Mouse (Mus musculus) C2C12 (cell line): Measurements from ENCODE around the gene Actr1a. TPM values are rescaled to one million over a fixed set of nuclear protein-coding genes. Genes with fewer than 3 reads are reported as not detected.

ENCODE experiments used
- H3K27me3 ChIP-seq: one replicate; pipeline ENCODE4 v1.6.1; 2011; ENCODE audit not compliant: control insufficient read depth, insufficient read depth, insufficient read length
- H3K36me3 ChIP-seq: one replicate; pipeline ENCODE4 v1.6.1; 2011; ENCODE audit not compliant: control insufficient read depth, insufficient read depth
- H3K4me3 ChIP-seq: one replicate; pipeline ENCODE4 v1.5.1; 2011; ENCODE audit warnings: mild to moderate bottlenecking, control low read depth; ENCODE audit not compliant: poor library complexity, insufficient read depth, severe bottlenecking
- H3K79me2 ChIP-seq: one replicate; pipeline ENCODE4 v1.6.1; 2011; ENCODE audit not compliant: control insufficient read depth, insufficient read depth
- H3K79me3 ChIP-seq: one replicate; pipeline ENCODE4 v1.6.1; 2011; ENCODE audit warnings: low read depth, control low read depth
- H3ac ChIP-seq: one replicate; pipeline ENCODE3; 2011; ENCODE audit warnings: low read depth; ENCODE audit not compliant: control insufficient read depth, insufficient read length
- CEBPB ChIP-seq: IDR thresholded peaks from one replicate; pipeline ENCODE4 v1.6.1; 2011; ENCODE audit warnings: low read depth, mild to moderate bottlenecking, control low read depth, moderate library complexity
- CTCF ChIP-seq: IDR thresholded peaks from one replicate; pipeline ENCODE4 v1.5.1; 2011; ENCODE audit not compliant: control insufficient read depth, insufficient read depth, insufficient read length
- FOSL1 ChIP-seq: IDR thresholded peaks from one replicate; pipeline ENCODE4 v1.8.0; 2011; ENCODE audit warnings: mild to moderate bottlenecking, low read length; ENCODE audit not compliant: poor library complexity, insufficient read depth, severe bottlenecking
- MAX ChIP-seq: IDR thresholded peaks from one replicate; pipeline ENCODE4 v1.6.1; 2011; ENCODE audit warnings: mild to moderate bottlenecking, control low read depth
- MYOD1 ChIP-seq: IDR thresholded peaks from one replicate; pipeline ENCODE4 v1.6.1; 2011; ENCODE audit warnings: low read depth; ENCODE audit not compliant: control insufficient read depth, insufficient read length
- MYOG ChIP-seq: IDR thresholded peaks from one replicate; pipeline ENCODE4 v1.6.1; 2011; ENCODE audit not compliant: control insufficient read depth, insufficient read length; ENCODE audit errors: extremely low read depth
- USF1 ChIP-seq: IDR thresholded peaks from one replicate; pipeline ENCODE4 v1.6.1; 2011; ENCODE audit warnings: low read depth, mild to moderate bottlenecking, control low read depth, moderate library complexity
- polyA plus RNA-seq: library from polyadenylated mRNA; unstranded; fragments of >200 nt; fragmentation: generic; extraction: Trizol; gene quantifications from one replicate; pipeline ENCODE4 v1.2.1, GENCODE M21; 2012; ENCODE audit warnings: missing spikeins

Actr1a gene
- polyA plus RNA-seq, 1 experiment, result 149 TPM

GRCm38 (mm10) chr19:46434148-46434547 lies 38.6 kb upstream of the Actr1a start:
- no peak overlapping the region for H3ac ChIP-seq
- H3K79me3 ChIP-seq, result peaks cover 6% of the 10 kb centered on the region
- H3K36me3 ChIP-seq, result no peaks in the 10 kb centered on the region
- peaks cover 13% of the 10 kb centered on the region for H3K79me2 ChIP-seq
- H3K27me3 ChIP-seq, result no peaks in the 10 kb centered on the region
- no peak overlapping the region for H3K4me3 ChIP-seq
- no peak for TF ChIP-seq MYOD1

GRCm38 (mm10) chr19:46433712-46434111 lies 38.2 kb upstream of the Actr1a start:
- Histone ChIP-seq H3K4me3 (no peak overlapping the region), H3ac (no peak overlapping the region), H3K79me2 (peaks cover 13% of the 10 kb centered on the region), H3K27me3 (no peaks in the 10 kb centered on the region), H3K79me3 (peaks cover 6% of the 10 kb centered on the region), H3K36me3 (no peaks in the 10 kb centered on the region)
- TF ChIP-seq MAX (no peak), USF1 (no peak), MYOG (no peak), MYOD1 (no peak), CTCF (no peak), FOSL1 (no peak), CEBPB (no peak)

- H3K4me3 ChIP-seq, result no peak overlapping the region
- TF ChIP-seq MAX (no peak), MYOD1 (no peak), MYOG (no peak), USF1 (no peak), CTCF (no peak), FOSL1 (no peak), CEBPB (no peak)
- H3K36me3 ChIP-seq, result peaks cover 7% of the 10 kb centered on the region
- peaks cover 17% of the 10 kb centered on the region for H3K79me2 ChIP-seq
- H3K27me3 ChIP-seq, result no peaks in the 10 kb centered on the region
- H3K79me3 ChIP-seq, result peaks cover 7% of the 10 kb centered on the region
- H3ac ChIP-seq, result no peak overlapping the region
These were observed 33.7 kb upstream of the Actr1a start for GRCm38 (mm10) chr19:46429250-46429649.

- peaks cover 7% of the 10 kb centered on the region for H3K36me3 ChIP-seq
- no peaks in the 10 kb centered on the region for H3K27me3 ChIP-seq
- no peak overlapping the region for H3K4me3 ChIP-seq
- H3K79me2 ChIP-seq, result peaks cover 32% of the 10 kb centered on the region
- no peak for TF ChIP-seq CTCF
- no peak overlapping the region for H3ac ChIP-seq
- H3K79me3 ChIP-seq, result peaks cover 10% of the 10 kb centered on the region
These were observed 30.9 kb upstream of the Actr1a start for GRCm38 (mm10) chr19:46426488-46426887.

GRCm38 (mm10) chr19:46425266-46425665 lies 29.7 kb upstream of the Actr1a start:
- peaks cover 16% of the 10 kb centered on the region for H3K79me3 ChIP-seq
- no peak overlapping the region for H3ac ChIP-seq
- H3K36me3 ChIP-seq, result peaks cover 7% of the 10 kb centered on the region
- no peak overlapping the region for H3K4me3 ChIP-seq
- TF ChIP-seq CTCF (no peak), FOSL1 (no peak), USF1 (no peak), MYOD1 (no peak), MYOG (no peak), MAX (no peak), CEBPB (no peak)
- peaks cover 44% of the 10 kb centered on the region for H3K79me2 ChIP-seq
- H3K27me3 ChIP-seq, result no peaks in the 10 kb centered on the region

- Histone ChIP-seq H3K79me3 (peaks cover 18% of the 10 kb centered on the region), H3K36me3 (peaks cover 7% of the 10 kb centered on the region), H3K79me2 (peaks cover 69% of the 10 kb centered on the region), H3K27me3 (no peaks in the 10 kb centered on the region), H3K4me3 (no peak overlapping the region), H3ac (no peak overlapping the region)
- TF ChIP-seq MYOD1 (no peak), USF1 (no peak), FOSL1 (no peak)
These were observed 27.1 kb upstream of the Actr1a start for GRCm38 (mm10) chr19:46422384-46423338.
